Mouse (Mus musculus): ENCODE results near the gene Spaca1. TPM values are rescaled to one million over a fixed set of nuclear protein-coding genes. Genes with fewer than 3 reads are reported as not detected.
A peak's percentile ranks its signal among the peaks of the same experiment; 100 is the strongest.
"Not testable (repeated sequence)": the region's sequence is repeated elsewhere in the genome, so short reads cannot be mapped to it uniquely, and the experiment has no call there.

Spaca1 gene
- polyA plus RNA-seq (2014; fragmentation: Nextera tagmentation; extraction: Ambion mirVana): 1.1 and 1.3 TPM in 2 replicates

GRCm38 (mm10) chr4:34049571-34050255, at the start of gene Spaca1:
Gene Spaca1 (minus strand): TSS chr4:34050191.
- WGBS: 46% methylated on average over 45 of the region's 46 CpGs
- no peak within 1 kb of the TSS for H3K27ac ChIP-seq (ENCODE audit: low read depth, low read length)
- peak; percentile 55; the same call in 1 of the 2 replicates for ATAC-seq (replicated peaks; ENCODE audit: low FRiP score)

DNA sequence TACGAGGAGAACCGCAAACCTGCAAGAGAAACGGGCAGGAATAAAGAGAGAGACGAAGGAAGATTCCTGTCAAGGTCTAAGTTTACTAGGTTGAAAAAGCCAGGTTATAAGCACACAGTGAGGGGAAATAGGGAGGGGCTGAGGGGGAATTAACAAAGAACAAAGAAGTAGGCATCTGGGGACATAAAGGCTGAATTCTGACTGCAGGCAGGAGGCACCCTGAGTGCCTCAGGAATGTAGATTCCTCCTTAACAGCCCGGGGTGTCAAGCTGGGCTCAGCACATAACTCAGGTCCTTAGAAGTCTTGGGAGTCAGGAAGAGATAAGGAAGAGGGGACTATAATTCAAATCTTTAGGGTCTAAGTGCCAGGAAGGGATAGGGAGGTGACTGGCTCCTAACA, 37.3 kb upstream of the Spaca1 start:
- not testable (repeated sequence) for ATAC-seq (replicated peaks; ENCODE audit: low FRiP score)

More at GRCm38 (mm10) chr4:34049571-34050255, at the start of gene Spaca1:
- Histone ChIP-seq H3K4me1 (replicated peaks; ENCODE audit: control insufficient read depth, insufficient read depth, low read length) (no peaks in the 10 kb centered on the region), H3K36me3 (ENCODE audit: control insufficient read depth, insufficient read depth, low read length) (no peaks in the 10 kb centered on the region), H3K9me3 (ENCODE audit: control insufficient read depth, low read length) (no peaks in the 10 kb centered on the region), H3K9ac (ENCODE audit: low read length) (peak within 1 kb of the TSS; percentile 45; the same call in 1 of the 2 replicates), H3K4me3 (ENCODE audit: low read depth, low read length) (peak within 1 kb of the TSS; percentile 10), H3K4me2 (ENCODE audit: low read depth, low read length, severe bottlenecking) (peak within 1 kb of the TSS; percentile 45; the same call in 1 of the 2 replicates), H3K27me3 (ENCODE audit: control insufficient read depth, insufficient read depth, low read length) (no peaks in the 10 kb centered on the region)
- DNase-seq (ENCODE audit: low spot score): peak; percentile 53

GRCm38 (mm10) chr4:34081064-34081463, 31.1 kb upstream of the Spaca1 start:
- WGBS: 94% methylated on average over 3 of the region's 3 CpGs
- Histone ChIP-seq H3K27ac (ENCODE audit: low read depth, low read length) (no peak overlapping the region), H3K4me1 (replicated peaks; ENCODE audit: control insufficient read depth, insufficient read depth, low read length) (no peaks in the 10 kb centered on the region), H3K4me2 (ENCODE audit: low read depth, low read length, severe bottlenecking) (no peak overlapping the region), H3K9me3 (ENCODE audit: control insufficient read depth, low read length) (no peaks in the 10 kb centered on the region), H3K27me3 (ENCODE audit: control insufficient read depth, insufficient read depth, low read length) (no peaks in the 10 kb centered on the region), H3K4me3 (ENCODE audit: low read depth, low read length) (no peak overlapping the region), H3K36me3 (ENCODE audit: control insufficient read depth, insufficient read depth, low read length) (no peaks in the 10 kb centered on the region), H3K9ac (ENCODE audit: low read length) (no peak overlapping the region)
- no peak for ATAC-seq (replicated peaks; ENCODE audit: low FRiP score)
- no peak for DNase-seq (ENCODE audit: low spot score)

More for the DNA sequence above, 37.3 kb upstream of the Spaca1 start:
- not testable (repeated sequence) for H3K36me3 ChIP-seq (ENCODE audit: control insufficient read depth, insufficient read depth, low read length); H3K27ac ChIP-seq (ENCODE audit: low read depth, low read length); H3K4me1 ChIP-seq (replicated peaks; ENCODE audit: control insufficient read depth, insufficient read depth, low read length); DNase-seq (ENCODE audit: low spot score); H3K4me3 ChIP-seq (ENCODE audit: low read depth, low read length); H3K4me2 ChIP-seq (ENCODE audit: low read depth, low read length, severe bottlenecking); H3K9me3 ChIP-seq (ENCODE audit: control insufficient read depth, low read length); H3K27me3 ChIP-seq (ENCODE audit: control insufficient read depth, insufficient read depth, low read length); H3K9ac ChIP-seq (ENCODE audit: low read length)
- WGBS: 84% methylated on average over 5 of the region's 5 CpGs

- Histone ChIP-seq H3K4me1 (replicated peaks; ENCODE audit: control insufficient read depth, insufficient read depth, low read length) (no peaks in the 10 kb centered on the region), H3K27me3 (ENCODE audit: control insufficient read depth, insufficient read depth, low read length) (no peaks in the 10 kb centered on the region), H3K9me3 (ENCODE audit: control insufficient read depth, low read length) (no peaks in the 10 kb centered on the region), H3K36me3 (ENCODE audit: control insufficient read depth, insufficient read depth, low read length) (no peaks in the 10 kb centered on the region), H3K27ac (ENCODE audit: low read depth, low read length) (no peak overlapping the region), H3K4me2 (ENCODE audit: low read depth, low read length, severe bottlenecking) (no peak overlapping the region), H3K9ac (ENCODE audit: low read length) (no peak overlapping the region), H3K4me3 (ENCODE audit: low read depth, low read length) (no peak overlapping the region)
- 61% methylated on average over 3 of the region's 5 CpGs for WGBS
- no peak for ATAC-seq (replicated peaks; ENCODE audit: low FRiP score)
- DNase-seq (ENCODE audit: low spot score): no peak
Measured at GRCm38 (mm10) chr4:34069002-34069401, 19.0 kb upstream of the Spaca1 start.

DNA sequence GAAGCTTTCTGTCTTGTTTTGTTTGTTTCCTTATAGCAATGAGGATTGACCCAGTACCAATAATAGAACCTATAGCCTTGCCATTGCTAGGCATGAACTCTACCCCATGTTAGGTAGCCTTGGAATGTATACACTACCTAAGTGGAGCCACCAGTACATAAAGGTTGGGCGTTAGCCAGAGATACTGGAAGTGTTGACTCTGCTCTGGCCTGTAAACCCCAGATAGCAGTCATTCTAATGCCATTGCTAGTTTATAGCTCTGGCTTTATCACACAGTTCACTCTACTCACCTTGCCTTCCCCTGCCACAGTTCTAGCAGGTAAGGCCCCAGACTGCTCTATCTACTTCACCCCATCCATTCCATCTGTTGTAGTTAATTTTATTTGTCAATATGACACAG, 8.3 kb upstream of the Spaca1 start:
- Histone ChIP-seq H3K9me3 (ENCODE audit: control insufficient read depth, low read length) (no peaks in the 10 kb centered on the region; the same call in 1 of the 2 replicates), H3K4me2 (ENCODE audit: low read depth, low read length, severe bottlenecking) (no peak overlapping the region), H3K4me1 (replicated peaks; ENCODE audit: control insufficient read depth, insufficient read depth, low read length) (no peaks in the 10 kb centered on the region), H3K36me3 (ENCODE audit: control insufficient read depth, insufficient read depth, low read length) (no peaks in the 10 kb centered on the region), H3K4me3 (ENCODE audit: low read depth, low read length) (no peak overlapping the region), H3K9ac (ENCODE audit: low read length) (no peak overlapping the region), H3K27me3 (ENCODE audit: control insufficient read depth, insufficient read depth, low read length) (no peaks in the 10 kb centered on the region), H3K27ac (ENCODE audit: low read depth, low read length) (no peak overlapping the region)
- ATAC-seq (replicated peaks; ENCODE audit: low FRiP score): no peak
- no peak for DNase-seq (ENCODE audit: low spot score)
- 85% methylated on average over 1 of the region's 1 CpGs for WGBS

- DNase-seq (ENCODE audit: low spot score) (no peak), ATAC-seq (replicated peaks; ENCODE audit: low FRiP score) (no peak)
- no peak overlapping the region for H3K27ac ChIP-seq (ENCODE audit: low read depth, low read length)
- no peak overlapping the region for H3K4me2 ChIP-seq (ENCODE audit: low read depth, low read length, severe bottlenecking)
- H3K9me3 ChIP-seq (ENCODE audit: control insufficient read depth, low read length): no peaks in the 10 kb centered on the region
- H3K4me3 ChIP-seq (ENCODE audit: low read depth, low read length): no peak overlapping the region
- H3K27me3 ChIP-seq (ENCODE audit: control insufficient read depth, insufficient read depth, low read length): no peaks in the 10 kb centered on the region
- H3K9ac ChIP-seq (ENCODE audit: low read length): no peak overlapping the region
- H3K36me3 ChIP-seq (ENCODE audit: control insufficient read depth, insufficient read depth, low read length): no peaks in the 10 kb centered on the region
- WGBS: 91% methylated on average over 2 of the region's 2 CpGs
- no peaks in the 10 kb centered on the region for H3K4me1 ChIP-seq (replicated peaks; ENCODE audit: control insufficient read depth, insufficient read depth, low read length)
Measured at GRCm38 (mm10) chr4:34026771-34027170, 23.2 kb downstream of the Spaca1 start.

GRCm38 (mm10) chr4:34021456-34021855, 28.5 kb downstream of the Spaca1 start:
- 55% methylated on average over 2 of the region's 2 CpGs for WGBS
- ATAC-seq (replicated peaks; ENCODE audit: low FRiP score) (no peak), DNase-seq (ENCODE audit: low spot score) (no peak)
- no peak overlapping the region for H3K27ac ChIP-seq (ENCODE audit: low read depth, low read length)
- H3K4me3 ChIP-seq (ENCODE audit: low read depth, low read length): no peak overlapping the region
- H3K4me1 ChIP-seq (replicated peaks; ENCODE audit: control insufficient read depth, insufficient read depth, low read length): no peaks in the 10 kb centered on the region
- no peaks in the 10 kb centered on the region for H3K36me3 ChIP-seq (ENCODE audit: control insufficient read depth, insufficient read depth, low read length)
- no peak overlapping the region for H3K4me2 ChIP-seq (ENCODE audit: low read depth, low read length, severe bottlenecking)
- no peaks in the 10 kb centered on the region for H3K9me3 ChIP-seq (ENCODE audit: control insufficient read depth, low read length)
- no peaks in the 10 kb centered on the region for H3K27me3 ChIP-seq (ENCODE audit: control insufficient read depth, insufficient read depth, low read length)
- H3K9ac ChIP-seq (ENCODE audit: low read length): no peak overlapping the region

DNA sequence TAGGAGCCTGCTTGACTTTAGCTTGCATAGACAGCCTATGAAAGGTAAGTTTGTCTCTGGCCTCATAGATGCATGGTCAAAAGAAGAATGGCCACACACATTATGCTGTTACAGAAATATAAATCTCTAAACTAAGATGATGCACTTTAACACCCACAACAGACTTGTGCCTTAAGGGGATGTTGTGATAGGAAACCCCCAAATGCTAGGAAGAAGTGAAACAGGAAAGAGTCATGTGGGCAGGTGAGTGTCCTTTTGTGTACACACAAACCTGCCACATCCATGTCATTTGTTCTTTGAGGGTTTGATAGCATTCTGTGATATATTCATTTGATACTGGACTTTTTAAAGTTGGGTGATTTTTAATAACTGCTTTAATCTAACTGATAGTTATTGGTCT, 53.6 kb downstream of the Spaca1 start:
- DNase-seq (ENCODE audit: low spot score) (no peak), ATAC-seq (replicated peaks; ENCODE audit: low FRiP score) (no peak)
- Histone ChIP-seq H3K4me2 (ENCODE audit: low read depth, low read length, severe bottlenecking) (no peak overlapping the region), H3K9me3 (ENCODE audit: control insufficient read depth, low read length) (no peaks in the 10 kb centered on the region), H3K4me3 (ENCODE audit: low read depth, low read length) (no peak overlapping the region), H3K4me1 (replicated peaks; ENCODE audit: control insufficient read depth, insufficient read depth, low read length) (no peaks in the 10 kb centered on the region), H3K36me3 (ENCODE audit: control insufficient read depth, insufficient read depth, low read length) (no peaks in the 10 kb centered on the region), H3K27ac (ENCODE audit: low read depth, low read length) (no peak overlapping the region), H3K27me3 (ENCODE audit: control insufficient read depth, insufficient read depth, low read length) (no peaks in the 10 kb centered on the region), H3K9ac (ENCODE audit: low read length) (no peak overlapping the region)

- Histone ChIP-seq H3K9me3 (ENCODE audit: control insufficient read depth, low read length) (no peaks in the 10 kb centered on the region), H3K9ac (ENCODE audit: low read length) (no peak overlapping the region), H3K4me3 (ENCODE audit: low read depth, low read length) (no peak overlapping the region), H3K4me2 (ENCODE audit: low read depth, low read length, severe bottlenecking) (no peak overlapping the region), H3K36me3 (ENCODE audit: control insufficient read depth, insufficient read depth, low read length) (no peaks in the 10 kb centered on the region), H3K4me1 (replicated peaks; ENCODE audit: control insufficient read depth, insufficient read depth, low read length) (no peaks in the 10 kb centered on the region), H3K27ac (ENCODE audit: low read depth, low read length) (no peak overlapping the region), H3K27me3 (ENCODE audit: control insufficient read depth, insufficient read depth, low read length) (no peaks in the 10 kb centered on the region)
- DNase-seq (ENCODE audit: low spot score) (no peak), ATAC-seq (replicated peaks; ENCODE audit: low FRiP score) (no peak)
- WGBS: 61% methylated on average over 3 of the region's 3 CpGs
Measured at GRCm38 (mm10) chr4:33992687-33993086, 57.3 kb downstream of the Spaca1 start.

All from forebrain, embryonic 11.5 days (tissue).